Mouse (Mus musculus) ovary, postnatal 14 days (tissue): ENCODE measurements around the gene Uqcc1.

Experiments used
- DNase-seq: peaks from one replicate; pipeline ENCODE4 v3.0.0; 2022; ENCODE audit warnings: low spot score

The Uqcc1 gene

DNA sequence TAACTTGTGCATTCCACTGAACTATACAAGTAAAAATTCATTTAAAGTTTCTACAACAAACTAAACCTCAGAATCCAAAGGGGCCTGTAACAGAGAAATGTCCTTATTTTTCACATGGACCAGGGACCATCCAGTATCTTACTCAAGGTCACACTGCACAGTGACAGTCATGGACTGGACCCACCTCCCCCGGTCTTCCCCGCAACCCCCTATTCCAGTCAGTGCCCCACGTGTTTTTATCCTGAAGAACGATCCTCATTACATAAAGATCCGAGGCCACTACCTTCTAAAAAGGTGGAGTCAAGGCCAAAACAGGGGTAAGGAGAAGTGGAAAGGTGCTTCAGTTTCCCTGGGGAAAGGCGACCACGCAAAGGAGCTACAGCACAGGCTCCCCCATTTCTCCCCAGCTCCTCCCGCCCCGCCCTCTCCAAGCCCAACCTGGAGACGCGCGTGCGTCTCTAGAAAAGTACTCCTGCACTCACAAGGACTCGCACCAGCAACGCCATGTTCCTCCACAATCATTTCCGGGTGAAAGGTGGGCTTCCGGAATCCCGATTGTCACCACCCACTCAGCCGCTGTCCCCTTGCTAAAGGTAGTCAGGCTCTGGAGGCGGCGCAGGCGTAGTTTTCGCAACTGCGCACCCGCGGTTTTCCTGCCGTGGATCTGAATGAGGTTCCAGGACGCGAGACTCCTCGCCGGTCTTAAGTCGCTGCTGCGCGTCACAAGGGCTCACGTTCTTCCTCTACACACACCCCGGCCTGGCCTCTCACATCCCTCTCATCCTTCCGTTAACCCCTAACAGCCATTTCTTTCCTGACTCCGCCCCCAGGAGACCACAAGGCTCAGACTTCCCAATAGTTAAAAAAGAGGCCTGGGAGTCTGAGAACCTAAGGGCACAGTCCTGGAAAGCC is at the start of gene Uqcc1:
Gene Uqcc1 (minus strand): TSS at position 780 of the 912 bp plus-strand sequence.
- peak; percentile 88 for DNase-seq

DNA sequence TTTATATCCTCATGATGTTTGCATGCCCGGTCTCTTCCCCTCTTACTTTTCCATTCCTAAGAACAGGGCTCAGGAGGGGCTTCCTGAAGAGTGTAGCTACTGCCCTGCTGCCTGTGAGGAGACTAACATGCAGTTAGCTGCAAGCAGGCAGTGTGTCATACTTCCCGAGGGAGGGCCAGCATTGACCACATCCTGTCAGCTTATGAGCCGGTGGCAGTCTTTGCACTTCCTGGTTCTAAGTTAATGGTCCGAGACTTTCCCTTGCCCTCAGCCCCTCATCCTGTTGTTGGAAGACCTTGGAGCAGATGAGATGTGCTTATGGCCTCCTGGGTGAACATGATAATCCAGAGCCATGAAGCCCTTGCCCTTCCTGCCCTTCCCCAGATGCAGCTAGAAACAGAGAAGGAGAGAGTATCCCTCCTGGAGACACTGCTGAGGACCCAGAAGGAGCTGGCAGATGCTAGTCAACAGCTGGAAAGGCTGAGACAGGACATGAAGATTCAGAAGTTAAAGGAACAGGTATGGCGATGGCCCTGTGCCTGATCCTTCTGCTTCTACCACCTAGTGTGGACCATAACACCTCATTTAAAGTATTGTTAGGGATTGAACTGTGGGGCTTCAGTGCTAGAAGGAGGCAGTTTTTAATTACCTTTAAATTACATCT is 49.4 kb upstream of the Uqcc1 start:
- no peak for DNase-seq

DNA sequence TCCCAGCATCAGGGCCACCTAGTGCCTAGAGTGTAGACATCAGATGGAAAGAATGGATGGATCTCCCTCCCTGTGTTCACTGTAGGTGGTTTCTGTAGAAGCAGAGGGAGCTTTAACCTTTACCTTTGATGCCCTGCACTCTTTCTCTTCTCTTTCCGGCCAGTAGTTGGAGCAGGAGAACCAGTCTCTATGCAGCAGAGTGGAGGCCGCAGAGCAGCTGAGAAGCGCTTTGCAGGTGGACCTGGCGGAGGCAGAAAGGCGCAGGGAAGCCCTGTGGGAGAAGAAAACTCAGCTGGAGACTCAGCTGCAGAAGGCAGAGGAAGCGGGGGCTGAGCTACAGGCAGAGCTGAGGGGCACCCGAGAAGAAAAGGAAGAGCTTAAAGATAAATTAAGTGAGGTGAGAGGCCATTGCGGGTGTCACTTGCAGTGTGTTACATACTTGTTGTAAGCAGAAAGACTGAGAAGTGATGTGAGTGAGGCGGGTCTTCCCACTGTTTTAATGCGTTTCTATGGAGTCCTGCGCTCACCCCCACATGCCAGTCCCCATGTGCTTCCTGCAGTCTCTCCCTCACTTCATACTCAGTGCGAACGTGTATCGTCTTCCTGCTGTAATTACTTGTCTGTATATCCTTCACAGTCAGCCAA is 44.1 kb upstream of the Uqcc1 start:
- no peak for DNase-seq

GRCm38 (mm10) chr2:155973348-155973747 is 43.2 kb upstream of the Uqcc1 start:
- no peak for DNase-seq

GRCm38 (mm10) chr2:155962991-155963390 is 32.9 kb upstream of the Uqcc1 start:
- DNase-seq: no peak

- DNase-seq: no peak
Measured at GRCm38 (mm10) chr2:155961862-155962261, 31.8 kb upstream of the Uqcc1 start.

DNA sequence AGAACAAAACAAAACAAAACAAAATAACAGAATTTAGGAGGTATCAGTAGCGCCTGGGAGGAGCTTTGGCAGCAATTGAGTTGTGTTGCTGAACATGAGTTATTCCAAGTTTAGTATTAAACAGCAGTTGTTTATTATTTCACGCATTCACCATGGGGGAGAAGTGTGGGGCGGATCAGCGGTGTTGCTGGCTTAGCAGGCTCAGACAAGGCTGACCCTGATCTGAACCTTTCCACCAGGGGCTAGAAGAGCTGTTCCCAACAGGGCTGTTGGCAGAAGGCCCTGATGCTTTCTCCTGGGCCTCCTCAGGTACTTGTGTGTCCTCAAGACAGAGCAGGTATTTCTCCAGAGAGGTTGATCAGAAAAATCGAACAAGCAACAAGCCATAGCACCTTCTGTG is 29.9 kb upstream of the Uqcc1 start:
- no peak for DNase-seq

GRCm38 (mm10) chr2:155956134-155957059 is 26.3 kb upstream of the Uqcc1 start, which contains the start of gene Cep250:
Cep250 (plus strand) TSS chr2:155956458.
- DNase-seq: peak; percentile 83

DNA sequence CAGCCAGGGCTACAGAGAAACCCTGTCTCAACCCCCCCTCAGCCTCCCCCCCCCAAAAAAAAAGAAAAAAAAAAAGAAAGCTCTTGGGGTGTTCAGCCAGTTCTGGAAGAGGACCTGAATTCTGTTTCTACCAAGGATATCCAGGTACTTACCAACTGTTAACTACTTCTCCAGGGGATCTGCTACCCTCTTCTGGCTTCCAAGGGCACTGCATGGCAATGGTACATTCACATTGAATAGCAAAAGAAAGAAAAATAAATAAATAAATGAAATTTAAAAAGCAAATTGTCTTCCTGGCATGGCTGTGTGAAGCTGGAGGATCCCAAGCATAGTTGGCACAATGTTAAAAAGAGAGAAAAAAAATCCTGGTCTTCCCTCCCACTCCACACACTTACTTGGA is 21.9 kb upstream of the Uqcc1 start:
- peak; percentile 46 for DNase-seq

DNA sequence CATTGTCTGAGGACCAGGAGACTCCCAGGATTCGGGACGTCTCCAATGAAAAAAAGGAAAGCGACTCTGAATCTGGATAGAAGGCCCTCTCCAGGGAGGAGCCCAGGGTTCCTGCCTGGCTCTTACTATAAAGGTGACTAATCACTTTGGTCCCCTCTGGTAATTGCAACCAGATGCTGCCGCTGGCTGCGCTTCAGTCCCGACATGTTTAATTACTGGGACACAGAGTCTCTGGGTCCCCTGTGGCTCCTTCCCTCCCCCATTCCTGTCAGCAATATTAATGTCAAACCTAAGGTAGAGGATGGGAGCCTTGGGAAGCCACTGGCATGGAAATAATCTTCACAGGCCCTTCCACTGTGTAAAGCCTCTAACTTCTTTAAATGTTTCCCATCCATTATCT is 19.3 kb upstream of the Uqcc1 start:
- DNase-seq: no peak

GRCm38 (mm10) chr2:155947390-155948002 is 17.4 kb upstream of the Uqcc1 start:
- DNase-seq: no peak

DNA sequence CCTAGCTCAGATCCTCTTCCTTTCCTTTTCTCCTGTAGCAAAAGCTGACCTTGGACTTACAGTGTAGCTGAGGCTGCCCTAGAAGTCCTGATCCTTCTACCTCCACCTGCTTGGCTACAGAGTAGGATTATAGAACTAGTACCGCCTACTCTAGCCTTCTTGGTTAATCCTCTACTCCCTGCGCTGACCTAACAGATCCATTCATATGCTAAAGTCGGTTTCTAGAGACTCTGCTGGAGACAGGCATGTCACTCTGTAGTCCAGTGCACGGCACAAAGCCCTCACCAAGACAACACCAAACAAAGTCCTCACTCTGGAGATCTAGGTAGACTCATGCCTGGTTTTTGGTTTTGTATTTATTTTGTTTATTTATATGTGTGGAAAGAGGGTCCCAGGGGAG is 16.4 kb upstream of the Uqcc1 start:
- no peak for DNase-seq

- DNase-seq: peak; percentile 75
Measured at GRCm38 (mm10) chr2:155946069-155946468, 16.0 kb upstream of the Uqcc1 start.

DNA sequence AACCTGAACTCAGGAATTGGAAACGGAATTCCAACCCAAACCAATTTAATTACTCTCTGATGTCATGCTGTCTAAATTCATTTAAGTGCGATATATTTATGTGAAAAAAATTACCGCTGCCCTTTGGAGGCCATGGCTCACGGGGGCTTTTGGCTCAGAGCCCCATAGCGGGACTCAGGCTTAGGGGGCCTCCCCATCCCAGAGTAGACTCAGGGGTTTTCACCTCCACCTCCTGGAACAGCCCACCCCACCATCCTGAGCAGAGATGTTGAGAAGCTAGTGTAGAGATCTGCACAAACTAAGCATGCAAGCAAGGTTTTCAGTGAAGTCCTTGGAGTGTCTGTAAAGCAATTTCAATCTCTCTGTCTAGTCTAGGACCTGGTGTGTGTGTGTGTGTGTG is 15.5 kb upstream of the Uqcc1 start:
- DNase-seq: no peak

DNA sequence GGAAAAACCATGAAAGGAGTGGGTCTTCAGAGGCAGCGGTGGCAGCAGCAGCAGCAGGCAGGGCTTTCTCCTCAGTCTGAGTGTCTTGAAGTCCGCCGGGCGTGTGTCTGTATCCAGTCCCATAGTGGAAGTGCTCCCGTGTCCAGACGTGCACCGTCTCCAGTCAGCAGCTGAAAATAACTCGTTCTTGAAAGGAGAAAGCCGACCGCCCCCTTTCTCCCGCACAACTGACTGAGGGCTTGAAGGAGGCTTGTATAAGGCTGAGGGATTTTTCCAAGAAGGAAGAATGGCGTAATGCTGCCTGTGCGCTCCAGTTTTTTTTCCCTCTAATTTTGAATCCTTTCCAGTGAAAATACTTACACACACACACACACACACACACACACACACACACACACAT is 15.0 kb upstream of the Uqcc1 start, which contains the start of gene Gdf5:
Gene Gdf5 (minus strand): TSS at position 244 of the 400 bp plus-strand sequence.
- no peak for DNase-seq

DNA sequence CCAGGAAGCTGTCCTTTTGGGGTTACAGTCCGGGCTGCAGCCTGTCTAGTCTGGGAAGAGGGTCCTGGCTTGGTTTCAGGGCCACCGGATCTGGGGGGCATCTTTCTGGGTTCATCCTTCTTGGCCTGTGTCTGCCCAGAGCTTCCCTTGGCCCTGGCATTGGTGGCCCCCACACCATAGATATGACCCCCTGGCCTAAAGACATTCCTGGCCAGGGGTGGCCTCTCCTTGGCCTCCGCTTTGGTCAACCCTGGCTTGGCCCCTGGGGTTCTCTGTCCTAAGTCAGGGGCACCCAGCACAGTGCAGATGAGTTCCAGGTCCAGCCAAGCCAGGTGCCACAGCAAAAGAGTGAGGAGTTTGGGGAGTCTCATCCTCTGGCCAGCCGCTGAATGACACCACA is 14.6 kb upstream of the Uqcc1 start:
- no peak for DNase-seq

DNA sequence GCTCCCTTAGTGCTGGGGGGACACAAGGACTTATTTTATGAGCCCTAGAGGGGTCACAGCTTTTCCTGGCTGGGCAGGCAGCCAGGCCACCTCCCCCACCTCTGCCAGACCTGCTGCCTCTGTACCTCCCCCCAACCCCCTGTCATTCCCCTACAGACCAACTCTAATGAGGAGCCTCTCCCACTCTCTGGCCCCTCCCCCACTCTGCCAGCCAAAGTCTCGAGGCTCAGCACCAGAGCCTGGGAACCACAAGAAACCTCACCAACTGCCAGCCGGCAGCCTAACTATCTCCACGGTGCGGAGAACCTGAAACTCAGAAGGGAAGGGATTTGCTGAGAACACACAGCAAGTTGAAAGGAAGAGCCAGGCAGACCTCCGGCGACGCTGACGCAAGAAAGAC is 13.4 kb upstream of the Uqcc1 start:
- no peak for DNase-seq

- no peak for DNase-seq
Measured at GRCm38 (mm10) chr2:155941697-155942442, 11.8 kb upstream of the Uqcc1 start.

GRCm38 (mm10) chr2:155940681-155941080 is 10.6 kb upstream of the Uqcc1 start, which contains the start of gene Gm15557:
Gm15557 (plus strand) TSS chr2:155940728.
- DNase-seq: no peak

GRCm38 (mm10) chr2:155939897-155940529 is 9.9 kb upstream of the Uqcc1 start:
- no peak for DNase-seq
